Mouse (Mus musculus): Measurements from ENCODE around the gene Mrps35. TPM values are rescaled to one million over a fixed set of nuclear protein-coding genes. Genes with fewer than 3 reads are reported as not detected.

Gene Mrps35
- polyA plus RNA-seq, 1 experiment from 2014 or later = 99.6 TPM

DNA sequence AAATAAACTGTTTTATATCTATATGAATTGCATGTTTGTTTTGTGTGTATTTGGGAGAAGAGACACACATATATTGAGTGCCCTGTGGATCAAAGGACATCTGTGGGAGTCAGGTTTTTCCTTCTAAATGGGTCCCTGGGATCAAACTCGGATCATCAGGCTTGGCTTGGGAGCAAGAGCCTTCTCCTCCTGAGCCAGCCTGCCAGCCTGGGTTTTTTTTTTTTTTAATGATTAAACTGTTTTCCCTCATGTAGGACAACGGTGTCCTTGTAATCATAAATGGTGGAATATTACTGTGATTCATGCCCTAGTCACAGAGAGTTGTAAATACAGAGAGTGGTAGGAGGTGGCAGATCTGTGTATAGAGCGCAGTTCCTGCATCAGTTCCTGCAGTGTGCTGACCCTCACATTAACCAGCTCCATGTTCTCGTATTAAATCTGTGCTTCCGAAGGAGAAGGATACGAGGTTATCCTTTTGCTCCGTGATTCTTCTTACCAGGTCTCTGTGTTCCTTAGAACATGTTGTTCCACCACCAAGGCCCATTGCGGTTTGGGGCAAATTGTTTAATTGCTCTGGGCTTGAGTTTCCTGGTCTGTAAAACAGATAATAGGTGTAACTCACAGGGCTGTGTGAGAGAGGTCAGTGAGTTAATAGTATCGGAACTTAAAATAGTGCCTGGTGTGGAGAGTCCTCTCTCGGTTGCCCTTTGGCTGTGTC, 21.8 kb downstream of the Mrps35 start:
- no peak for ATAC-seq (ENCODE audit: low FRiP score, low read depth)
- Histone ChIP-seq H3K9me3 (no peaks in the 10 kb centered on the region), H3K4me1 (peaks cover 18% of the 10 kb centered on the region), H3K36me3 (peaks cover 59% of the 10 kb centered on the region), H3K27me3 (no peaks in the 10 kb centered on the region), H3K9ac (no peak overlapping the region), H3K4me3 (no peak overlapping the region), H3K4me2 (replicated peaks) (no peak overlapping the region), H3K27ac (no peak overlapping the region)
- WGBS = 76% methylated on average over 10 of the region's 10 CpGs

GRCm38 (mm10) chr6:147064944-147065261, 22.3 kb downstream of the Mrps35 start:
- WGBS = 59% methylated on average over 6 of the region's 6 CpGs

DNA sequence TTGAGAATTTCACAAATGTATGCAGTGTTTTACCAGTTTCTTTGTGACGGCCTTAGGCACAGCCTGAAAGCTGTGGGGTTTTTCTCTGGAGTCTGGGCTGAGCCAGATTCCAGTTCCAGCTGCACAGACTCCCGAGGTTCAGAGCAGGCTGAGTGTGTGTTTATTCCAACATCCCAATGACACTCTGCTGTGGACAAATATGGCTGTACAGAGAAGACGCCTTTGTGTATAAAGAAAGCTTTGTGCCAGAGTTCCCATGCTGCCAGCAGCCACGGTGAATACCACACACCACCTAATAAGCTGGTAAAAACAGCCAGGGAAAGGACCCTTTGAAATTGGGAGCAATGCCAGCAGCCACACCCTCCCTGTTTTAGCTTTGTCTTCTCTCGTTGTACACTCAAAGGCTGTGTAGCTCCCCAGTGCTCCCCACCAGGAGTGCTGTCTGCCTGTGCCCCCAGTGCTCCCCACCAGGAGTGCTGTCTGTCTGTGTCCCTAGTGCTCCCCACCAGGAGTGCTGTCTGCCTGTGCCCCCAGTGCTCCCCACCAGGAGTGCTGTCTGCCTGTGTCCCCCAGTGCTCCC, 33.3 kb downstream of the Mrps35 start:
- Histone ChIP-seq H3K27me3 (no peaks in the 10 kb centered on the region), H3K36me3 (peaks cover 33% of the 10 kb centered on the region), H3K4me2 (replicated peaks) (no peak overlapping the region), H3K9ac (no peak overlapping the region; the same call in 1 of the 2 replicates), H3K9me3 (no peaks in the 10 kb centered on the region), H3K4me1 (no peaks in the 10 kb centered on the region), H3K4me3 (no peak overlapping the region), H3K27ac (peak overlapping the region; percentile 15; the same call in 1 of the 2 replicates)
- 50% methylated on average over 5 of the region's 5 CpGs for WGBS
- no peak for ATAC-seq (ENCODE audit: low FRiP score, low read depth)

More at GRCm38 (mm10) chr6:147064944-147065261, 22.3 kb downstream of the Mrps35 start:
- Histone ChIP-seq H3K36me3 (peaks cover 59% of the 10 kb centered on the region), H3K4me1 (peaks cover 18% of the 10 kb centered on the region), H3K27ac (no peak overlapping the region), H3K4me3 (no peak overlapping the region), H3K4me2 (replicated peaks) (no peak overlapping the region), H3K27me3 (no peaks in the 10 kb centered on the region), H3K9me3 (no peaks in the 10 kb centered on the region), H3K9ac (no peak overlapping the region)
- ATAC-seq (ENCODE audit: low FRiP score, low read depth) = no peak

GRCm38 (mm10) chr6:147076878-147077277, 34.3 kb downstream of the Mrps35 start:
- H3K9ac ChIP-seq = no peak overlapping the region
- H3K9me3 ChIP-seq = no peaks in the 10 kb centered on the region
- H3K4me2 ChIP-seq (replicated peaks) = no peak overlapping the region
- WGBS = 86% methylated on average over 8 of the region's 8 CpGs
- H3K4me1 ChIP-seq = no peaks in the 10 kb centered on the region
- H3K27ac ChIP-seq = no peak overlapping the region
- H3K36me3 ChIP-seq = peaks cover 23% of the 10 kb centered on the region
- ATAC-seq (ENCODE audit: low FRiP score, low read depth) = no peak
- H3K4me3 ChIP-seq = no peak overlapping the region
- no peaks in the 10 kb centered on the region for H3K27me3 ChIP-seq

- Histone ChIP-seq H3K27ac (no peak overlapping the region), H3K9ac (no peak overlapping the region), H3K4me2 (replicated peaks) (no peak overlapping the region), H3K4me1 (no peaks in the 10 kb centered on the region), H3K36me3 (peaks cover 6% of the 10 kb centered on the region), H3K27me3 (no peaks in the 10 kb centered on the region), H3K4me3 (no peak overlapping the region), H3K9me3 (no peaks in the 10 kb centered on the region)
- WGBS = 89% methylated on average over 10 of the region's 10 CpGs
- no peak for ATAC-seq (ENCODE audit: low FRiP score, low read depth)
These were observed 37.4 kb downstream of the Mrps35 start for GRCm38 (mm10) chr6:147079919-147080318.

DNA sequence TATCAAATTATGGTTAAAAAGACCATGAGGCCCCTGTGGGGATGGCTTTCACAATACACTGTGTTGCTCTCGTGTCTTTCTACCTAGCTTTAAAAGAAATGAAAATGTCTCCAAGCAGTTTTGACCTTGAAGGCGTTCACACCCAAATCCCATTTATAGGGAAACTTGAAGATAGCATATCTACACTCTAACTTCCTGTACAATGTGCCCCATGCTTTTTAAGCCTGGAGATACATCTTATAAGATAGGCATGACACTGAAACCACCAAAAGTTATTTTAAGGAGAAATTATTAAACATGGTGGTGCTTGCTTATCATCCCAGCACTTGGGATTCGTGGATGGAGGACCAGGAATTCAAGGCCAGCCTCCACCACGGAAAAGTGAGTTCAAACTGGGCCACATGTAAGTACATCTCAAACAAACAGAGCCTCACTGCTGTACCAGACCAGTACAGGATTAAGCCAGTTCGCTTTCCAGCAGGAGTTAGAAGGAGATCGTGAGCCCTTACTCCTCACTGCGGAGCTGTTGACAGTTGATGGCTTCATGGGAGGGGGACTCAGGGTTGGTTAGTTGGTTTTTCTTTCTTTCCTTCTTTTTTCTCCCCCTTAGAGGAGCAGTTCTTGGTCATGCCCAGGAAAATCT, 43.0 kb downstream of the Mrps35 start:
- Histone ChIP-seq H3K4me1 (peaks cover 14% of the 10 kb centered on the region), H3K36me3 (no peaks in the 10 kb centered on the region), H3K9ac (no peak overlapping the region), H3K27ac (no peak overlapping the region), H3K27me3 (0 out of 2 replicates have a peak, but pooled peaks cover 5% of the 10 kb centered on the region), H3K4me2 (replicated peaks) (no peak overlapping the region), H3K4me3 (no peak overlapping the region), H3K9me3 (no peaks in the 10 kb centered on the region)
- ATAC-seq (ENCODE audit: low FRiP score, low read depth) = no peak
- 64% methylated on average over 7 of the region's 7 CpGs for WGBS

DNA sequence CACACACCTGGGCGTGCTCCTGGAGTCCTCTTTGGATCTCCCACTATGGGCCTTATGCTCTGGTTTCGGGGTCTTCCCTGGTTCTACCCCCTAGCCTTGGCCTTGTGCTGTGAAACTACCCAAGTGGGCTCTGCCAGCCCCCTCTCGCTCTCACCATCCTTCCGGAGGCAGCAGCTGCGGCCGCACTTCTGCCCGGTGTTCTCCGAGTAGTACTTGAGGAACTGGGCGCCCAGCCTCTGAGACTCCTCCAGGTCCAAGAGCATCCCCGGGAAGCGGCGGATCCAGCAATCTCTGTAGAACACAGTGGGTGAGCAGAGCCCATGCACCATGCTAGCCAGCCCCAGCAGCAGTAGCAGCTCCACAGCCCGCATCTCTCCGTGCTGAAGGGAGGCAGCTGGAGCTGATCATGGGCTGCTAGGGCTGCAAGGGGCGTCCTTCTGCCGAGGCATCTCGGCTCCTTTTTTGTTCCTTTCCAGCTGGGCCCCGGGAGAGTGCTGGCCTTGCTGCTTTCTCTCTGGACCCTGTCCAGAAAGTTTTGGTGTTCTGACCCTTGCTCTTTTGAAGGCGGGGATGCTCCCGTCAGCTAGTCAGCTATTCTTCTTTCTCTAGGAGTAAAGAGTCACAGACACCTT, 44.1 kb downstream of the Mrps35 start, which contains the start of gene Mansc4:
Mansc4 (minus strand) TSS at position 439 of the 632 bp plus-strand sequence.
- ATAC-seq (ENCODE audit: low FRiP score, low read depth) = no peak; the same call in 1 of the 2 replicates
- Histone ChIP-seq H3K4me3 (peak within 1 kb of the TSS; percentile 35), H3K9me3 (no peaks in the 10 kb centered on the region), H3K36me3 (no peaks in the 10 kb centered on the region), H3K27me3 (0 out of 2 replicates have a peak, but pooled peaks cover 5% of the 10 kb centered on the region), H3K9ac (peak within 1 kb of the TSS; percentile 58), H3K4me2 (replicated peaks) (peak within 1 kb of the TSS; percentile 63), H3K4me1 (peaks cover 17% of the 10 kb centered on the region), H3K27ac (peak within 1 kb of the TSS; percentile 28; the same call in 1 of the 2 replicates)
- WGBS = 9% methylated on average over 20 of the region's 20 CpGs

DNA sequence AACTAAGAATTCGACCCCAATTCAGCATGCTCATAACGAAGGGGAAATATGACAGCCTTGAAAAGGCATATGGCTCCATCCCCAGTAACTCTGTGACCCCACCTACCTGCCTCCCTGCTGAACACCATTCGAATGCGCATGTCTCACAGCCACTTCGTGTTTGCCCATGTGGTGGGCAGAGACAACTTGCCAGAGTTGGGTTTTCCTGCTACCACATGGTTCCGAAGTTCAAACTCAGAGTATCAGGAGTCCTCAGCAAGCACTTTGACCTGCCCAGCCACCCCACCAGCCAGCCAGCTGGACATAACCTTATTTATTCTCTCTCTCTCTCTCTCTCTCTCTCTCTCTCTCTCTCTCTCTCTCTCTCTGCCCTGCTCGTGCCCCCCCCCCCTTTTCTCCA, 45.2 kb downstream of the Mrps35 start:
- Histone ChIP-seq H3K36me3 (no peaks in the 10 kb centered on the region), H3K4me3 (no peak overlapping the region), H3K4me1 (peaks cover 26% of the 10 kb centered on the region), H3K27me3 (0 out of 2 replicates have a peak, but pooled peaks cover 5% of the 10 kb centered on the region), H3K9ac (no peak overlapping the region), H3K4me2 (replicated peaks) (no peak overlapping the region), H3K9me3 (no peaks in the 10 kb centered on the region), H3K27ac (no peak overlapping the region)
- no peak for ATAC-seq (ENCODE audit: low FRiP score, low read depth)
- WGBS = 49% methylated on average over 6 of the region's 7 CpGs

DNA sequence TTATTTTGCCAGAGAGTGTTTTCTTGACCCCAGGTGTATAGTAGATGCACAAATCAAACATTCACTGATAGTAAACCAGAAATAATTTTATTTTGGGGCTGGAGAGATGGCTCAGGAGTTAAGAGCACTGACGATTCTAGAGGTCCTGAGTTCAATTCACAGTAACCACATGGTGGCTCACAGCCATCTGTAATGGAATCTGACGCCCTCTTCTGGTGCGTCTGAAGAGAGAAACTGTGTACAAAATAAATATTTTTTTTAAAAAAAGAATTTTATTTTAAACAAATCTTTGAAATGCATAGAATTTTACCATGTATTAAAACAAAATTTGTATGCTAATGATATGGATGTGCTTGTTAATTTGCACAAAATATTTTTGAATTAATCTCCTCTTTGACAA, 46.0 kb downstream of the Mrps35 start:
- no peak for ATAC-seq (ENCODE audit: low FRiP score, low read depth)
- no peak overlapping the region for H3K27ac ChIP-seq
- 78% methylated on average over 3 of the region's 3 CpGs for WGBS

DNA sequence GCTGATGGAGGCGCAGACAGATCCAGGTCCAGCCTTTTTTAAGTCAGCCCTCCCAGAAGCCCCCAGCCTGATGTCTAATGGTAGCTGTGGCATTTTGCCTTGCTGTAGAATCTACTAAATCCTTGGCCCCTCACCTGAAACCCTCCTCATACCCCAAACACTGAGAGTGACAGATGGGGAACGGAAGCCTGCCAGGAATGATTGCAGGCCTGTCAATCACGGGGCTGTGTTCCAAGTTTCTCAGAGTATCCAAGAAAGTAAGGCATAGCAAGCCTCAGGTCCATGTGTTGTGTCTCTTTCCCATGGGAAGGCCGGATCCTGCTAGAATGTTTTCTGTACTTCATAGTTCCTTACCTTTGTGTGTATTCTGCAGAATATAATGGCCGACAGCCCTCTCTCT, 47.6 kb downstream of the Mrps35 start:
- no peak for ATAC-seq (ENCODE audit: low FRiP score, low read depth)
- Histone ChIP-seq H3K4me1 (peaks cover 44% of the 10 kb centered on the region), H3K27ac (no peak overlapping the region; the same call in 1 of the 2 replicates), H3K4me2 (replicated peaks) (0 out of 2 replicates have a peak overlapping the region, but pooled peaks have one; percentile 100), H3K9ac (no peak overlapping the region), H3K4me3 (peak overlapping the region; percentile 87; the same call in 1 of the 2 replicates), H3K9me3 (no peaks in the 10 kb centered on the region), H3K27me3 (0 out of 2 replicates have a peak, but pooled peaks cover 5% of the 10 kb centered on the region), H3K36me3 (no peaks in the 10 kb centered on the region)
- WGBS = 82% methylated on average over 5 of the region's 5 CpGs

More for the DNA sequence above, 46.0 kb downstream of the Mrps35 start:
- Histone ChIP-seq H3K4me3 (no peak overlapping the region), H3K36me3 (no peaks in the 10 kb centered on the region), H3K4me2 (replicated peaks) (no peak overlapping the region), H3K9ac (no peak overlapping the region), H3K9me3 (no peaks in the 10 kb centered on the region), H3K27me3 (0 out of 2 replicates have a peak, but pooled peaks cover 5% of the 10 kb centered on the region), H3K4me1 (peaks cover 32% of the 10 kb centered on the region)

GRCm38 (mm10) chr6:147091136-147092120, 48.9 kb downstream of the Mrps35 start, which contains the start of gene Klhl42:
TSS of gene Klhl42 (plus strand) at chr6:147091379.
- ATAC-seq (ENCODE audit: low FRiP score, low read depth) = peak; percentile 93
- under 1% methylated on average over 99 of the region's 99 CpGs for WGBS

More at GRCm38 (mm10) chr6:147091136-147092120, 48.9 kb downstream of the Mrps35 start, which contains the start of gene Klhl42:
- Histone ChIP-seq H3K9me3 (no peaks in the 10 kb centered on the region), H3K4me3 (peak within 1 kb of the TSS; percentile 87), H3K27me3 (0 out of 2 replicates have a peak, but pooled peaks cover 5% of the 10 kb centered on the region), H3K4me2 (replicated peaks) (peak within 1 kb of the TSS; percentile 100), H3K36me3 (peaks cover 10% of the 10 kb centered on the region), H3K27ac (peak within 1 kb of the TSS; percentile 78), H3K9ac (peak within 1 kb of the TSS; percentile 86), H3K4me1 (peaks cover 40% of the 10 kb centered on the region)
